Mouse (Mus musculus) lung, embryonic 16.5 days (tissue): ENCODE measurements around the gene Igsf21. TPM values are rescaled to one million over a fixed set of nuclear protein-coding genes. Genes with fewer than 3 reads are reported as not detected.

Source experiments
- ATAC-seq: fragments of 200-750 bp; cut with Nextera tagmentation; 2 replicates; pipeline ENCODE4 v1.8.0; 2017; ENCODE audit warnings: low read depth, mild to moderate bottlenecking, moderate library complexity
- H3K27ac ChIP-seq: fragments of 300-500 bp; sonication (generic); 2 replicates; pipeline ENCODE4 v1.5.1; 2014; ENCODE audit warnings: mild to moderate bottlenecking, control low read depth, low read length
- H3K27me3 ChIP-seq: fragments of 300-500 bp; sonication (generic); 2 replicates; pipeline ENCODE4 v1.6.1; 2014; ENCODE audit warnings: low read depth, low read length, mixed read lengths; ENCODE audit not compliant: control insufficient read depth, insufficient read depth
- H3K36me3 ChIP-seq: fragments of 300-500 bp; sonication (generic); 2 replicates; pipeline ENCODE4 v1.6.1; 2014; ENCODE audit warnings: low read length; ENCODE audit not compliant: control insufficient read depth, insufficient read depth
- H3K4me1 ChIP-seq: fragments of 300-500 bp; sonication (generic); replicated peaks from 2 replicates; pipeline ENCODE4 v1.6.1; 2014; ENCODE audit warnings: low read length, mixed read lengths; ENCODE audit not compliant: control insufficient read depth, insufficient read depth
- H3K4me2 ChIP-seq: fragments of 300-500 bp; sonication (generic); 2 replicates; pipeline ENCODE4 v1.6.1; 2014; ENCODE audit warnings: low read depth, low read length, control low read depth
- H3K4me3 ChIP-seq: fragments of 300-500 bp; sonication (generic); 2 replicates; pipeline ENCODE4 v1.5.1; 2014; ENCODE audit warnings: mild to moderate bottlenecking, low read length, control low read depth
- H3K9ac ChIP-seq: fragments of 300-500 bp; sonication (generic); 2 replicates; pipeline ENCODE4 v1.6.1; 2014; ENCODE audit warnings: low read length, control low read depth
- H3K9me3 ChIP-seq: fragments of 300-500 bp; sonication (generic); 2 replicates; pipeline ENCODE4 v1.6.1; 2016; ENCODE audit warnings: low read length; ENCODE audit not compliant: control insufficient read depth
- WGBS: fragments of 180-500 bp; shearing (Covaris S2); extraction: QIAGEN DNeasy Blood & Tissue Kit; methylation state at CpG from one replicate; pipeline ENCODE4 v1.1.7; 2014; 5-methylcytosine and 5-hydroxymethylcytosine counted together
- polyA plus RNA-seq: library from polyadenylated mRNA; unstranded; fragments of >200 nt; fragmentation: Nextera tagmentation; extraction: Ambion mirVana; gene quantifications from 2 replicates; pipeline ENCODE4 v1.2.1, GENCODE M21; 2015

Gene Igsf21
- polyA plus RNA-seq, 1 experiment from 2014 or later = 0.13 TPM

DNA sequence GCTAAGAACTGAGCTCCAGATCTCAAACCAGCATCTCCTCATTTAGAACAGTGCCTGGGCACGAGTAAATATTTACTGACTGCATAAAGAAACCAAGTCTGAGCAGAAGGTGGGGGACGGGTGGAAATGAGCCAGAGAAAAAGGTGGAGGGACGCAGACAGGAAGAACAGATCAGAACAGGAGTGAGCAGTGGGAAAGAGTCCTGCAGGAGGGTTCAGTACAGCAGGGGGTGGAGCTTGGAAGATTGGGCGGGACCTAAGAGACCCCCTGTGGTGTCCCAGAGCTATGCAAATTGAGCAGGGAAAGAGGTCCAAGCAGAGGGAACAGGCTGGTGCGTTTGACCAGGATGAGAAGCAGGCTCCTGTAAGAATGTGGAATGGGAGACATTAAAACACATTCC lies 241.7 kb downstream of the Igsf21 start:
- H3K4me2 ChIP-seq = peak overlapping the region; percentile 47
- H3K27ac ChIP-seq = no peak overlapping the region
- no peaks in the 10 kb centered on the region for H3K36me3 ChIP-seq
- H3K9ac ChIP-seq = no peak overlapping the region
- WGBS = 4% methylated on average over 5 of the region's 5 CpGs
- no peaks in the 10 kb centered on the region for H3K9me3 ChIP-seq
- H3K27me3 ChIP-seq = peaks cover 14% of the 10 kb centered on the region
- peak; percentile 53; the same call in 1 of the 2 replicates for ATAC-seq
- peak overlapping the region; percentile 30; the same call in 1 of the 2 replicates for H3K4me3 ChIP-seq
- peaks cover 3% of the 10 kb centered on the region; the same call in 1 of the 2 replicates for H3K4me1 ChIP-seq

DNA sequence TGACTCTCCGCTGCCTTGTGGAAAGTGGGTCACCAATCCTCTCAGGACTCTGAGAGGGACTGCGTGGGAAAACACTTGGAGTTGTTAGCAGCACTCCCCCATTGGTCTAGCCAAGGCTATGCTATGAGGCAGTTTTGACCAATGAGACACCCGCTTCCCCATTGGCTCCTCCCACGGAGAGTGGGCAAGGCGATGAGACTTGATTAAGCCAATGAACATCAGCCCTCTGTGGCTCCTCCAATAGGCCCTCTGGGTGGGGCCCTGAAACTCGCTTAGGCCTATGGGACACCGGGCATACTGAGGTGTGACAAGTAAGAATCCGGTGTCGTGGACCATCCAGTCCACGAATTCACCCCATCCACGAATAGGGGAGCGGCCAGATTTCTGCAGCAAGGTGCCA lies 242.4 kb downstream of the Igsf21 start:
- Histone ChIP-seq H3K4me2 (peak overlapping the region; percentile 47), H3K4me1 (peaks cover 3% of the 10 kb centered on the region; the same call in 1 of the 2 replicates), H3K27ac (no peak overlapping the region), H3K9me3 (no peaks in the 10 kb centered on the region), H3K36me3 (no peaks in the 10 kb centered on the region), H3K9ac (no peak overlapping the region), H3K4me3 (peak overlapping the region; percentile 30), H3K27me3 (peaks cover 14% of the 10 kb centered on the region)
- 9% methylated on average over 12 of the region's 12 CpGs for WGBS
- peak; percentile 70 for ATAC-seq

DNA sequence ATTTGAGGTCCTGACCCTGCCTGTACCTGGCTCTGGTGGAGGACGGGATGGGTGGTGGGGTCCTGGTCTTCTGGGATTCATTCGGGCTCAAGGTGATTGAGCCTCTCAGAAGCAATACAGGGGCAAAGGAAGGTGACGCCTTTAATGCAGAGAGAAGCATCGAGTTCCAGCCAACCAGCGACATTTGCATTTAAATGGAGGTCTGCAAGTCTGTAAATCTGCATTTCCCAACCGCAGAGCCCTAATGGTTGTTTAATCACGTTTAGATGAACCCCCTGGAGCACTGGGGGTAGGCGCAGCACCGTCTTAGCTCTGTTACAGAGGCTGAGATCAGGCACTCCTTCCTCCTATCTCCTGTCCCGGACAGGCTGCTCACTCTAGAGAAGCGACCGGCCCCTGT lies 244.5 kb downstream of the Igsf21 start:
- WGBS = 25% methylated on average over 12 of the region's 12 CpGs

DNA sequence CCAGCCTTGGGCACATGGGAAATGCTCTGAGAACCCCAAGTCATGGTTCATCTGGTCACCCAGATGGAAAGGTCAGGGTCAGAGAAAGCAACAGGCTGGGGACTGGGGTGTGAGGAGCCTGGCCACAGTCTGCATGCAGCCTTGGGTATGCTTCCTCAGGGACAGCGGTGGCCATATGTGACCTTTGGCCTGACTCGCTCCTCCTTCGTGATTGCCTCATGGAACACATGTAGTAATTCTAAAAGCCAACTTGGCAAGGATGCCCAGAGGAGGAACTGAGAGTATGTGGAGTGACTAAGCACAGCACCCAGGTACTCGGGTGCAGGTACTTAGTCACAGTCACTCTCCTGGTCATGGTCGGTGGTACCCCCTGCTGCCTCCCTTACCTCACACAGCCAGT lies 245.7 kb downstream of the Igsf21 start:
- no peak overlapping the region for H3K9ac ChIP-seq
- H3K4me1 ChIP-seq = peaks cover 3% of the 10 kb centered on the region; the same call in 1 of the 2 replicates
- no peaks in the 10 kb centered on the region for H3K9me3 ChIP-seq
- H3K36me3 ChIP-seq = no peaks in the 10 kb centered on the region
- WGBS = 70% methylated on average over 5 of the region's 5 CpGs
- ATAC-seq = no peak
- no peak overlapping the region for H3K27ac ChIP-seq
- H3K4me3 ChIP-seq = no peak overlapping the region
- H3K4me2 ChIP-seq = no peak overlapping the region
- H3K27me3 ChIP-seq = peaks cover 14% of the 10 kb centered on the region

More for the DNA sequence above, 244.5 kb downstream of the Igsf21 start:
- Histone ChIP-seq H3K4me1 (peaks cover 3% of the 10 kb centered on the region; the same call in 1 of the 2 replicates), H3K27ac (no peak overlapping the region), H3K36me3 (no peaks in the 10 kb centered on the region), H3K4me3 (no peak overlapping the region), H3K9me3 (no peaks in the 10 kb centered on the region), H3K9ac (no peak overlapping the region), H3K27me3 (peaks cover 14% of the 10 kb centered on the region), H3K4me2 (no peak overlapping the region)
- no peak for ATAC-seq

DNA sequence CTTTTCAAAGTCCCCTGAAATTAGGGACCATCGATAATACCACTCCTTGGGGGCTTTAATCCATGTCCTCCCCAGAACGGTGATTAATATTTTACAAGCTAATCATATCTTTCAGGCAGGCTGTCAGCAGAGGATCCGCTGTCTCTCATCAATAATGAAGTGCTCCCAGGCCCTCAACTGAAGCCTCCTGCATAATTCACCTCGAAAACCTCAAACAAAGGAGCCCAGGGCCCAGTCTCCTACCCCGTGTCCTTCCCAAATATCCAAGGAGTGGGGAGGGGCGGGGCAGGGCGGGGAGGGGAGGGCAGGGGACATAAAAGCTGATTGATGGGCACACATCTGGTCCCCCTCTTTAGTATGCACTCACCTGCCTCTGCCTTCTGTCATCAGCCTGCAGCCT lies 247.6 kb downstream of the Igsf21 start:
- no peak overlapping the region for H3K9ac ChIP-seq
- WGBS = 69% methylated on average over 7 of the region's 7 CpGs

DNA sequence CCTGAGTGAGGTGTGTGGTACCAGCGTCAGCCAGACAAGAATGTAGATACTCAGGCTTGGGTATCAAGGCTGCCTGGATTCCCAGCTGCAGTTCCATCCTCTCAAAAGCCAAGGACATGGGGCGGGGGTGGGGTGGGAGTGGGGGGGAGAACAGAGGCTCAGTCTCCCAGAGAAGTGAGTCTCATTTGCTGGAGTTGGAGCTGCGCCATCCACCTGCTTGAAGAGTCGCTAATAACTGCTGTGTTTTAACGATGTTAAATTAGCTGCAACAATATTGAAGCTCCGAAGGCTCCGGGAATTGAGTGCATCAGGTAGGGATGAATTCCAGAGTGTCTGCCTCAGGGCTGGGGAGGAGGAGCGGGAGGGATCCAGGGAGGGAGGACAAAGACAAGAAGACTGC lies 250.9 kb downstream of the Igsf21 start:
- H3K9ac ChIP-seq = no peak overlapping the region
- no peaks in the 10 kb centered on the region for H3K27me3 ChIP-seq
- no peaks in the 10 kb centered on the region for H3K36me3 ChIP-seq
- 48% methylated on average over 8 of the region's 8 CpGs for WGBS
- 0 out of 2 replicates have a peak, but pooled peaks cover 3% of the 10 kb centered on the region for H3K4me1 ChIP-seq
- no peak overlapping the region for H3K27ac ChIP-seq
- H3K4me3 ChIP-seq = no peak overlapping the region
- no peak for ATAC-seq
- no peak overlapping the region for H3K4me2 ChIP-seq
- H3K9me3 ChIP-seq = no peaks in the 10 kb centered on the region

More for the DNA sequence above, 247.6 kb downstream of the Igsf21 start:
- H3K4me3 ChIP-seq = no peak overlapping the region
- no peaks in the 10 kb centered on the region for H3K9me3 ChIP-seq
- H3K4me1 ChIP-seq = no peaks in the 10 kb centered on the region
- peaks cover 8% of the 10 kb centered on the region for H3K27me3 ChIP-seq
- no peak overlapping the region for H3K27ac ChIP-seq
- H3K36me3 ChIP-seq = no peaks in the 10 kb centered on the region
- ATAC-seq = no peak
- no peak overlapping the region for H3K4me2 ChIP-seq

DNA sequence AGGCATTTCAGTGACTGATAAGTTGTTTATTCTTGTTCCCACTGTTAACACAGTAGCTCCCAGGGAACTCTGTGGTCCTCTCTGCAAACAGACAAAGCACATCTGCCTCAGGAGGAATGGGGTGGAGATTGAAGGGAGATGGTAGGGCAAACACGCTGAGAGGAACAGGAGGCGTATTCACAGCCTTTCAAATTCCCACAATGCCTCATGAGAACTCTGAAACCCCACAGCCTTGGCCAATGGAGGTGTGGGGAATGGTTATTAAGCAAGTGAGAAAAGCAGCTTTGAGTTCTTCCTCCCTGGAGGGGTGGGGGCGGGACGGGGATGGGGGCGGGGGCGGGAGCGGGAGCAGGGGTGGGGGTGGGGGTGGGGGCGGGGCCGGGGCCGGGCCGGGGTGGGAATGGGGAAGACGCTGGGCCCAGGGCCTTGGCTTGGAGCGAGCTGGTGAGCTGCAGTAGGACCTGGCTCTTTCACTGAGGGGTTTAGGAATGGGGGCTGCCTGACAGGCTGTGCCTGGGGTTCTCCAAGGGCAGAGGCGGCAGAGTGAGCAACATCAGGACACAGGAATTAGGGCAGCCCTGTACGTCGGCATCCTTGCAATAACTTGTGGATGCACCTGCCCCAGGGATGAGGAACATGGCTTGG lies 253.4 kb downstream of the Igsf21 start:
- 20% methylated on average over 8 of the region's 16 CpGs for WGBS
- Histone ChIP-seq H3K27ac (no peak overlapping the region), H3K36me3 (no peaks in the 10 kb centered on the region), H3K9me3 (no peaks in the 10 kb centered on the region), H3K4me2 (no peak overlapping the region), H3K27me3 (no peaks in the 10 kb centered on the region), H3K4me1 (0 out of 2 replicates have a peak, but pooled peaks cover 3% of the 10 kb centered on the region), H3K4me3 (no peak overlapping the region), H3K9ac (no peak overlapping the region)
- ATAC-seq = no peak

DNA sequence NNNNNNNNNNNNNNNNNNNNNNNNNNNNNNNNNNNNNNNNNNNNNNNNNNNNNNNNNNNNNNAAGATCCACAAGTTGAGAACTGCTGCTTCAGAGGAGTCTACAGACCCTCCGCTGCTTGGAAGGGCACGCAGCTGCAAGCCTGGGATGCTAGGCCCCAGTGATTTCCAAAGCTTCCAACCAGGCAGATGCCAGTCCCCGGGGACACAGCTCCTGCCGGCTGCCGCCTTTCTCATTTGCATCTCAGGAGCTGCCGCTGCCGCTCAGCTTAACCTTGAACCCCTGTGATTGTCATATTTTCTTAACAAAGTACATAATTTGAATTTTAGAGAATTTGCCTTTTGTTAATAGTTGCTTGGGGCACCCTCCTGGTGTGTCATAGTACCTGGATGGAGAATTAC lies 259.7 kb downstream of the Igsf21 start:
- ATAC-seq = no peak
- no peaks in the 10 kb centered on the region for H3K36me3 ChIP-seq
- H3K27ac ChIP-seq = no peak overlapping the region
- no peaks in the 10 kb centered on the region for H3K27me3 ChIP-seq
- H3K4me1 ChIP-seq = no peaks in the 10 kb centered on the region
- H3K4me2 ChIP-seq = no peak overlapping the region
- WGBS = 42% methylated on average over 7 of the region's 7 CpGs
- H3K4me3 ChIP-seq = no peak overlapping the region
- H3K9ac ChIP-seq = no peak overlapping the region
- H3K9me3 ChIP-seq = no peaks in the 10 kb centered on the region

DNA sequence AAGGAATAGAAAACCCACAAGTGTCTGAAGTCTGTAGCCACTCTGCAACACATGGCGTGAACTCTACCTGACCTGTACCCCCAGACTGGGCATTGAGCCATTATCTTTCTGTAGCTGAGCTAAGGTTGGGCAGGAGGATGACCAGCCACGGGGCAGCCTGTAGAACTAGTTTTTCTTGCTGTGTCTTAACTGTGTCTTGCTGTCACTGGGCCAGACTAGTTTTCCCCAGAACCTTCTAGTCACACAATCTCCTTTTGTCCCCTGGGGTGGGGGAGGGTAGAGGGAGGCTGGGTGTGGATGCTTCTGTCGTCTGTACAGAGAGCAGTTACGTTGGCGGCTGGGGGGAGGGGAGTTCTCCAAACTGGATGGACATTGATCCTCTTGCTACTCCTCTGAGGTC lies 267.9 kb downstream of the Igsf21 start:
- peak; percentile 82 for ATAC-seq
- H3K27me3 ChIP-seq = no peaks in the 10 kb centered on the region
- peaks cover 25% of the 10 kb centered on the region for H3K4me1 ChIP-seq
- no peak overlapping the region for H3K9ac ChIP-seq
- H3K4me3 ChIP-seq = no peak overlapping the region
- WGBS = 15% methylated on average over 5 of the region's 5 CpGs
- no peak overlapping the region for H3K4me2 ChIP-seq
- H3K27ac ChIP-seq = peak overlapping the region; percentile 47
- H3K9me3 ChIP-seq = no peaks in the 10 kb centered on the region
- H3K36me3 ChIP-seq = no peaks in the 10 kb centered on the region
